Mouse (Mus musculus) stomach, embryonic 15.5 days (tissue): ENCODE results near the gene Pla2g15. TPM values are rescaled to one million over a fixed set of nuclear protein-coding genes. Genes with fewer than 3 reads are reported as not detected.

Source experiments
- ATAC-seq: fragments of 200-750 bp; cut with Nextera tagmentation; 2 replicates; pipeline ENCODE4 v1.8.0; 2017; ENCODE audit warnings: low read depth, moderate number of reproducible peaks, moderate TSS enrichment; ENCODE audit not compliant: insufficient read depth, low FRiP score
- H3K27ac ChIP-seq: fragments of 300-500 bp; sonication (generic); 2 replicates; pipeline ENCODE4 v1.5.1; 2015; ENCODE audit warnings: mild to moderate bottlenecking, inconsistent platforms
- H3K27me3 ChIP-seq: fragments of 300-500 bp; sonication (generic); replicated peaks from 2 replicates; pipeline ENCODE4 v1.6.1; 2015; ENCODE audit warnings: inconsistent platforms
- H3K36me3 ChIP-seq: fragments of 300-500 bp; sonication (generic); 2 replicates; pipeline ENCODE4 v1.6.1; 2015; ENCODE audit warnings: inconsistent platforms
- H3K4me1 ChIP-seq: fragments of 300-500 bp; sonication (generic); 2 replicates; pipeline ENCODE4 v1.6.1; 2015; ENCODE audit warnings: inconsistent platforms
- H3K4me2 ChIP-seq: fragments of 300-500 bp; sonication (generic); 2 replicates; pipeline ENCODE4 v1.6.1; 2015; ENCODE audit warnings: mild to moderate bottlenecking, inconsistent platforms
- H3K4me3 ChIP-seq: fragments of 300-500 bp; sonication (generic); replicated peaks from 2 replicates; pipeline ENCODE4 v1.5.1; 2015; ENCODE audit warnings: inconsistent platforms
- H3K9ac ChIP-seq: fragments of 300-500 bp; sonication (generic); 2 replicates; pipeline ENCODE4 v1.6.1; 2015; ENCODE audit warnings: inconsistent platforms
- H3K9me3 ChIP-seq: fragments of 300-500 bp; sonication (generic); 2 replicates; pipeline ENCODE4 v1.6.1; 2016; ENCODE audit warnings: inconsistent platforms
- WGBS: fragments of 180-500 bp; shearing (Covaris S2); methylation state at CpG from one replicate; pipeline ENCODE4 v1.1.7; 2015; 5-methylcytosine and 5-hydroxymethylcytosine counted together
- polyA plus RNA-seq: library from polyadenylated mRNA; unstranded; fragments of >200 nt; fragmentation: Nextera tagmentation; extraction: Ambion mirVana; gene quantifications from 2 replicates; pipeline ENCODE4 v1.2.1, GENCODE M21; 2015

The Pla2g15 gene
- polyA plus RNA-seq, 1 experiment from 2014 or later = 11.9 TPM

DNA sequence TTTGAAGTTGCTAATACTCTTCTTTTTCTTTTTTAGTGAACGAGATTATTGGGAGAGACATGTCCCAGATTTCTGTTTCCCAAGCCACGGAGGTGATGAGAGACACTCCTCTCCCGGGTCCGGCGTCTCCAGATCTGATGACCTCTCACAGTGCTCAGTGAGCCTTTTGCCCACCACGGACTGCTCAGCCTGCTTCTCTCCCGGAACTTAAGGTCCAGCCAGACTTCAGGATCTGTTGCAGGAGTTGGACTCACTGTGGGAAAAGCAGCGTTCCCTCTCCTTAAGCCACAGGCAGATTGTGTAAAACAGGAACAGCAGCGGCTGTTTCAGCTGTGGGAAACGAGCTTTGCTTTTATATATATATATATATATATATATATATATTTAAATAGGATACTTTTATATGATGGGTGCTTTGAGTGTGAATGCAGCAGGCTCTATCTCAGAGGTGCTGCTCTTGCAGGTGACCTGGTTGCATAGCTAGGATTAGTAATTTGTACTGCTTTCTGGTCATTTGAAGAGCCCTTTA lies 22.3 kb upstream of the Pla2g15 start:
- 88% methylated on average over 10 of the region's 10 CpGs for WGBS
- Histone ChIP-seq H3K27me3 (no peaks in the 10 kb centered on the region), H3K27ac (no peak overlapping the region), H3K4me2 (no peak overlapping the region), H3K9me3 (no peaks in the 10 kb centered on the region), H3K9ac (no peak overlapping the region), H3K4me3 (no peak overlapping the region), H3K4me1 (0 out of 2 replicates have a peak, but pooled peaks cover under 1% of the 10 kb centered on the region), H3K36me3 (peaks cover 23% of the 10 kb centered on the region)
- no peak for ATAC-seq

DNA sequence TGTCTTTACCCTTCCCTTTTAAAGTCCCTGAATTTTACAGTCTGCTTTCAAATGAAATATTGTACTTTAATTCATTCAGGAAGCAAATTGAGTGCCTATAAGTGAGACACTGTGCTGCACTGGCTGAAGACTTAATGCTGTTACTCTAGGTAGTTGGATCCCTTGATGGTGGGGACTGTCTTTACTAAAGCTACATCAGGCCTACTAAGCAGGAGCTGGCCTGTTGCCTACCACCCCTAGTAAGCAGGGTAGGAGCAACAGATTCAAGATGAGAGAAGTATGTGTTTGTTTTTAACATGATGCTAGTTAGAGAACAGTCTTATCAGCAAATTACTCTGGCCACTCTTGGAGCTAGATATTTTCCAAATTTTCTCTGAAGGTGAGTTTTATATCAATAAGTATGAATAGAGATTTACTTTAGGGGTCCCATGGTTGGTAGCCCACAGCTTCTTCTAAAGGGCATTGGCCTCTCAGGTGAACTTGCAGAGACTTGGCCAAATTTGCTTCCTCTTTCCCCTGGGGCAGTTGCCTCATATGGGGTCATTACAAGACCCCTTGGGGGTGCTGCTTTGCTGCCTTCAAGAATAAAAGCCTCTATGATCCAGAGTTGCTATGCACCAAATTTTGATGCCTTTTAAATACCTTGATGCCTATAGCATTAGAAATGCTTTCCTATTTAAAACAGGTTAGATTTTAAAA lies 20.8 kb upstream of the Pla2g15 start:
- no peaks in the 10 kb centered on the region for H3K9me3 ChIP-seq
- no peak overlapping the region for H3K9ac ChIP-seq
- H3K4me3 ChIP-seq = no peak overlapping the region
- no peak for ATAC-seq
- H3K4me2 ChIP-seq = no peak overlapping the region
- 0 out of 2 replicates have a peak, but pooled peaks cover under 1% of the 10 kb centered on the region for H3K27me3 ChIP-seq
- peaks cover 25% of the 10 kb centered on the region for H3K36me3 ChIP-seq
- no peak overlapping the region for H3K27ac ChIP-seq
- H3K4me1 ChIP-seq = 0 out of 2 replicates have a peak, but pooled peaks cover 9% of the 10 kb centered on the region

DNA sequence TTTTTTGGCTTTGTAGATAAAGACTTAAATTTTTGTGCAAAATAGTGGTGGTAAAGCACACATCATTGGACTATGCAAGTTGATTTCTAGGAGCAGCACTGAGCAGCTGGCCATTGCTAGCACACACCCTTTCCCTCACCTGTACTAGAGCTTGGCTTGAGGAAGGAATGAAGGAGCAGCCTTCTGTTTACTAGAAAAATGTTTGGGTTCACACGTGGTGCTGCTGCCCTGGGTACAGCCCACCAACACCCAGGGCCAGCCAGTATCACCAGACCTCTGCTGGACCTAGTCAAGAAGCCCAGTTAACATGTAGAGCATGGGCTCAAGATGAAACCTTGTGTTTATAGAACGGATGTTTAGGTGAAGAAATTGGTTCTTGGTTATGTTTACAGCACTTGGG lies 20.2 kb upstream of the Pla2g15 start:
- Histone ChIP-seq H3K27me3 (0 out of 2 replicates have a peak, but pooled peaks cover 7% of the 10 kb centered on the region), H3K4me3 (no peak overlapping the region), H3K27ac (no peak overlapping the region), H3K4me2 (no peak overlapping the region), H3K4me1 (0 out of 2 replicates have a peak, but pooled peaks cover 9% of the 10 kb centered on the region), H3K9me3 (no peaks in the 10 kb centered on the region), H3K9ac (no peak overlapping the region), H3K36me3 (peaks cover 25% of the 10 kb centered on the region)
- 73% methylated on average over 2 of the region's 2 CpGs for WGBS
- ATAC-seq = no peak

DNA sequence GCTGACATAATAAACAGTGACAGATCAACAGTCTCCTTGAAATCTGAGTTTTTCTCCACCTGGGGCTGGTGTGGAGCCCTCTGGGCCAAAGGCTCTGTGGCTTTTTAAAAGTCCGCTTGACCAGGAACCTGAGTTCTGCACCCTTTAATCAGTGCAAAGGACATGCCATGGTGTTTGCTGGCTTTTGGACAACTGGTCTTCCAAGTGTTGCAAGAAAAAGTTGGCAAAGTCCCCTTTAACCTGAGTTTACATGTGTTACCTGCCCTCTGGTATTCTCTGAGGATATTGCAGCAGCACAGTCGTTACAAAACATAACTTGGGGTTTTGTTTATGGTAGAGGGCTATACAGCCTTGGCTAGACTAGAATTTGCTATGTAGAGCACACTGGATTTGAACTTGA lies 19.7 kb upstream of the Pla2g15 start:
- 0 out of 2 replicates have a peak, but pooled peaks cover 12% of the 10 kb centered on the region for H3K27me3 ChIP-seq
- H3K36me3 ChIP-seq = peaks cover 25% of the 10 kb centered on the region
- H3K9ac ChIP-seq = no peak overlapping the region
- no peak overlapping the region for H3K4me3 ChIP-seq
- no peak for ATAC-seq
- 76% methylated on average over 2 of the region's 2 CpGs for WGBS
- 0 out of 2 replicates have a peak, but pooled peaks cover 9% of the 10 kb centered on the region for H3K4me1 ChIP-seq
- H3K27ac ChIP-seq = no peak overlapping the region
- no peak overlapping the region for H3K4me2 ChIP-seq
- no peaks in the 10 kb centered on the region for H3K9me3 ChIP-seq

DNA sequence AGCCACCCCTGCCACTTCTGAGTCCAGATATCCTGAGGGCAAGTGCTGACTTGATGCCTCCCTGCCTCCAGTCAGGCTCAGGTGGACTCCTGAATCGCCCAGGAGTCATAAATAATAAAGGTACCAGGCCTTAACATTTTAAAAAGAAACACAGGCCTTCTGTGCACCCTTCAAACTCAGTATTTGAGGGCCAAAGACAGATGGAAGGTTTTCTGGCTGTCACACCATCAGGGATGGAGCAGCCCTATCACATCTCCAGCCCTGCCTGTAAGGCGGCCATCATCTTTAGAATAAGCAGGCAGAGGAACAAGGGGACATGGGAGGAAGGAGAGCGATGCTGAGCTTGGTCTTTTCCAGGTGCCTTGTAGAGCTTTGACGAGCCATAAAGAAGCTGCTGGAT lies 19.2 kb upstream of the Pla2g15 start:
- H3K4me3 ChIP-seq = no peak overlapping the region
- no peak overlapping the region for H3K9ac ChIP-seq
- H3K36me3 ChIP-seq = peaks cover 25% of the 10 kb centered on the region
- 87% methylated on average over 4 of the region's 4 CpGs for WGBS
- H3K27ac ChIP-seq = no peak overlapping the region
- H3K9me3 ChIP-seq = no peaks in the 10 kb centered on the region
- no peak overlapping the region for H3K4me2 ChIP-seq
- H3K4me1 ChIP-seq = 0 out of 2 replicates have a peak, but pooled peaks cover 9% of the 10 kb centered on the region
- peaks cover 16% of the 10 kb centered on the region; the same call in 1 of the 2 replicates for H3K27me3 ChIP-seq
- ATAC-seq = no peak

DNA sequence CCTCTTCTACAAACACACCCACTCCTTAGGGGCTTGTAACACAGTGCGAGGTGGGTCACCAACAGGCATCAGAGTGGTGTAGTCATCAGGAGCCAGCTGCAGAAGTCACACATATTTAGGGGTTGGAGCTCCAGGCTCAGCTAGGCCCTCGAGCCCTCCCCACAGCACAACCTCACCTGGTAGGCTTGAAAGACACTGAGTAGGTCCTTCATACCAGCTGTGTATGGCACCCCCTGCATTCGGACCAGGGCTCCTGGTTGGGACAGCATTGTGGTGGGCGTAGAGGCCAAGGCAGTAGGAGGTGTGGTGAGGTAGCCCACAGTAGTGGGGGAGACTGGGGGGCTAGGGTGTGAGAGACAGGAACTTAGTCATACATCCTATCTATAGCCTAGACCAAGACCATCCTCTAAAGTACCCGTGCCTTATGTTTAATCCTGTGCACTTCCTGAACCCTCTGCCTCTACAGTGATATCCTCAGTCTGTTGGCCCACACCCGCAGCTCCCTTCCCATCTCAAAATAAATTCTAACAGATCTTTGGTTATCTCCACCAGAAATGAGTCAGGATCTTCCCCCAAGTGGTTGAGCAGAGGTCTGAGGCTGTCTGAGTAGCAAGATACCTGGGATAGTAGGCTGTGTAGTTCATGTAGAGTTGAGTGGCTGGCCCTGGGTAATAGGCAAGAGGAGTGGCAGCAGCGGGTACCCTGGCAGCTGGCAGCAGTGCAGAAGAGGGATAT lies 18.5 kb upstream of the Pla2g15 start:
- Histone ChIP-seq H3K4me2 (no peak overlapping the region), H3K9ac (no peak overlapping the region), H3K36me3 (peaks cover 25% of the 10 kb centered on the region), H3K9me3 (no peaks in the 10 kb centered on the region), H3K27ac (no peak overlapping the region), H3K4me3 (no peak overlapping the region), H3K27me3 (peaks cover 19% of the 10 kb centered on the region; the same call in 1 of the 2 replicates), H3K4me1 (0 out of 2 replicates have a peak, but pooled peaks cover 12% of the 10 kb centered on the region)
- ATAC-seq = no peak
- whole genome bisulfite sequencing = 81% methylated on average over 7 of the region's 7 CpGs

DNA sequence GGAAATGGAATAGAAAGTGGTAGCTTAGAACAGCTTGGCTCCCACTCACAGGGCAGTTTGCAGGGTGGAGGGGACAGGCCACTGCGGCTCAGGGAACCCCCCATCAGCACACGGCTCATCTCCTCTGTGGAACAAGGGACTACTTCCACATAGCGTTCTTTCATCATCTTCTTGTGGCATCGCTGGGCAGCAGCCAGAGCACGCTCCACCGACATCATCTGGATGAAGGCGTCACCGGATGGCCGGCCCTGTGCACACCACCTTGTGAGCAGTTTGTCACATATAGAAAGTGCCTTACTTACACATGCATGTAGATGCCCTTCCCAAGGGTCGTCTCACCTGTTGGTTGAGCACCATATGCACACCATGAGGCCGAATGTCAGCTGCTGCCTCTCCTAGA lies 17.8 kb upstream of the Pla2g15 start:
- no peak overlapping the region for H3K4me2 ChIP-seq
- no peak overlapping the region for H3K4me3 ChIP-seq
- no peaks in the 10 kb centered on the region for H3K9me3 ChIP-seq
- no peak overlapping the region for H3K9ac ChIP-seq
- H3K36me3 ChIP-seq = peaks cover 25% of the 10 kb centered on the region
- peaks cover 19% of the 10 kb centered on the region for H3K4me1 ChIP-seq
- ATAC-seq = no peak
- 91% methylated on average over 11 of the region's 11 CpGs for WGBS
- peaks cover 25% of the 10 kb centered on the region for H3K27me3 ChIP-seq
- H3K27ac ChIP-seq = no peak overlapping the region

DNA sequence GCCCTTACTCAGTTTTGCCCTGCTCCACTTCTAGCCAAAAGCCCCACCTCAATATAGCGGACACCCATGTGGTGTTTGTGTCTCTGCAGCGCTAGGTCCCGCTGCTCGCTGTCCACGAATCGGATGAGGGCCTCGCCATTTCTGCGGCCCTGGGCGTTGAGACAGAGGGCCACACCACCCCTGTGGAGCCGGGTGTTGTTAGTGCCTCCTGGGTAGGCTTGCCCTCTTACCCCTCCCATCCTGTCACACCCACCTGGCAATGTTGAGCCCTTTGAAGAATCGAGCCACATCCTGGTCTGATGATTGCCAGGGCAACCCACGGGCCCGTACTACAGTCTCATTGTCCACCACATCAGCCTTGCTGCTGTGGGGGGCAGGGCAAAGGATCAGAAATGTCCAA lies 16.7 kb upstream of the Pla2g15 start:
- peaks cover 25% of the 10 kb centered on the region for H3K36me3 ChIP-seq
- H3K4me1 ChIP-seq = peaks cover 23% of the 10 kb centered on the region
- H3K9ac ChIP-seq = no peak overlapping the region
- no peaks in the 10 kb centered on the region for H3K9me3 ChIP-seq
- peak overlapping the region; percentile 47; the same call in 1 of the 2 replicates for H3K4me3 ChIP-seq
- no peak for ATAC-seq
- 65% methylated on average over 13 of the region's 13 CpGs for WGBS
- peak overlapping the region; percentile 82; the same call in 1 of the 2 replicates for H3K27ac ChIP-seq
- peak overlapping the region; percentile 86 for H3K4me2 ChIP-seq
- H3K27me3 ChIP-seq = peaks cover 30% of the 10 kb centered on the region

DNA sequence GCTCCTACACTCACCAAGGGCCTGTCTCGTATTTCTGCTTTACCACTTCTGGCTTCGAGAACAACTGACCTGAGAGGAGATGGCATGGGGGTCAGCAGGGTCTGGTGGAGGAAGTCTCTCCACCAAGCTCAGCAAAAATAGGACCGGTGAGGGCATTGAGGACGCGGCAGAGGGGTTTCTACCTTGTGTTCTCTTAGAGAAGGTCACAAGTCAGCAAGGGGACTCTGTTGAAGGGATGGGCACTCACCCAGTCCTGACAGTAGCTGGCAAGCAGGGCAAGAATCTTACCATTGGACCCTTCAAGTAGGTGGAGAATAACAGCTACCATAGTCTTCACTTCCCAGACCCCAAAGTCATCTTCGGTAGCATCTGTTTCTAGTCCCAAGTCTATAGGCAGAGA lies 16.3 kb upstream of the Pla2g15 start:
- peaks cover 23% of the 10 kb centered on the region for H3K36me3 ChIP-seq
- H3K4me2 ChIP-seq = peak overlapping the region; percentile 86
- peaks cover 30% of the 10 kb centered on the region for H3K27me3 ChIP-seq
- no peaks in the 10 kb centered on the region for H3K9me3 ChIP-seq
- 64% methylated on average over 6 of the region's 6 CpGs for WGBS
- H3K4me3 ChIP-seq = peak overlapping the region; percentile 47
- no peak for ATAC-seq
- H3K9ac ChIP-seq = no peak overlapping the region
- H3K4me1 ChIP-seq = peaks cover 23% of the 10 kb centered on the region
- H3K27ac ChIP-seq = peak overlapping the region; percentile 82

DNA sequence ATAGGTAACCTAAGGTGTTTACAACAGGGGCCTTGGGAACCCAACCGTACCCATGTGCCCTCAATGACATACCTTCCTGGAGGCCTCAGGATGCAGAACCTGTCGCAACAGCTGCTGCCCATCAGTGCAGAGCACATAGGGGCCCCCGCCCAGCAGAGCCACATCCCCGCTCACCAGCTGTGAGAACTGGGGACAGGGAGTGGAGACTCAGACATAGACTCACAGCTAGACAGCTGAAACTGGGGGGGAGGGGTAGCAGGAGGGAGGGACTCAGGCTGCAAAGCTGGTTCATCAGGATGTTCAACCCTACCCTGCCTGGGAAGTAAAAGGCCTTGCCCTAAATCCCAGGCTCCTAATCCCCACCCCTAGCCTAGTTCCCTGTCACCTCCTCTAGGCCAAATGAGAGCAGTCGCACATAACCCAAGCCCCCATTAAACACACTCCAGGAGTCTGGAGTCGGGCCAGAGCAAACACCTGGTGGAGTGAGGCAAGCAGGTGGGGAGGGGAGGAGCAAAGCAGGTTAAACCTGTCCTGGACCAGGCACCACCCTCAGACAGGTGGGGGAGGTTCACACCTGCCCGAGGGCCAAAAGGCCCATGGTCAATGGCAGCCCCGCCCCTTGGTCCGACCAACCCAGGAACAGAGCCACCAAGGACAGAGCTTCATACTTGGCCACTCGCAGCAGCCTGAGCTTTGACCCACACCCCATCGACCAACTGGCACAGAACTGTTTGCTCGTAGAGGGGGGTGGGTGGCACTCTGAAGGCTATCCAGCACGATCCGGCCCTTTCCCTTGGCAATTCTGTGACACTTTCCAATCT lies 15.2 kb upstream of the Pla2g15 start:
- Histone ChIP-seq H3K27me3 (peaks cover 30% of the 10 kb centered on the region), H3K4me2 (peak overlapping the region; percentile 86), H3K4me1 (peaks cover 23% of the 10 kb centered on the region)

DNA sequence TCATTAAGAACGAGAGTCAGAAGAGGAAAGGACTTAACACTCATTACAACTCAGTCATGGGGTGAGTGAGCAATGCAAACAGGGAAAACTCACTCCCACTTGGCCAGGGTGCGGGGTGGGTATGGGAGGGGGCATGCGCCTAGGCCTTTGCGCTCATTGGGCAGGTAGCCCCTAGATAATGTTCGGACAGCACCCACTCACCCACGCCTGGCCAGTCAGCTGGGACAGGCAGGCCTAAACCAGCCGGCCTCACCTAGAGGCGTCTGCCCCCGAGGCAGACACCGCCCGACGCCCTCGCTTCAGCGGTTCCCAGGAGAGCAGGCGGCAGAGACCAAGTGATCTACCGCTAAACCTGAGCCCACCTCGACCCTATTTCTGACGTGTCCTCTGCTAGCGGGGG lies 14.5 kb upstream of the Pla2g15 start:
- Histone ChIP-seq H3K27me3 (peaks cover 30% of the 10 kb centered on the region), H3K4me1 (peaks cover 23% of the 10 kb centered on the region), H3K4me2 (peak overlapping the region; percentile 86), H3K4me3 (peak overlapping the region; percentile 47), H3K36me3 (peaks cover 12% of the 10 kb centered on the region), H3K9me3 (no peaks in the 10 kb centered on the region), H3K9ac (peak overlapping the region; percentile 22; the same call in 1 of the 2 replicates), H3K27ac (peak overlapping the region; percentile 88)
- WGBS = 7% methylated on average over 19 of the region's 19 CpGs
- 0 out of 2 replicates have a peak, but pooled peaks have one; percentile 2 for ATAC-seq

More for the DNA sequence above, 15.2 kb upstream of the Pla2g15 start:
- Histone ChIP-seq H3K27ac (peak overlapping the region; percentile 88), H3K4me3 (peak overlapping the region; percentile 47), H3K36me3 (peaks cover 17% of the 10 kb centered on the region), H3K9me3 (no peaks in the 10 kb centered on the region), H3K9ac (no peak overlapping the region)
- ATAC-seq = peak; percentile 84
- 20% methylated on average over 14 of the region's 14 CpGs for WGBS
